Mouse (Mus musculus) lung, embryonic 14.5 days (tissue): ENCODE data around the gene Wbp1. TPM values are rescaled to one million over a fixed set of nuclear protein-coding genes. Genes with fewer than 3 reads are reported as not detected.

Experiments
- ATAC-seq: fragments of 200-750 bp; cut with Nextera tagmentation; 2 replicates; pipeline ENCODE4 v1.8.0; 2017; ENCODE audit warnings: mild to moderate bottlenecking, moderate TSS enrichment, moderate library complexity; ENCODE audit not compliant: insufficient read depth
- DNase-seq: peaks from one replicate; pipeline ENCODE4 v3.0.0-alpha.2; 2015
- H3K27ac ChIP-seq: fragments of 300-500 bp; sonication (generic); 2 replicates; pipeline ENCODE4 v1.5.1; 2014; ENCODE audit warnings: low read depth, mild to moderate bottlenecking, moderate library complexity
- H3K27me3 ChIP-seq: fragments of 300-500 bp; sonication (generic); 2 replicates; pipeline ENCODE4 v1.6.1; 2014; ENCODE audit warnings: low read length, control low read depth; ENCODE audit not compliant: insufficient read depth
- H3K36me3 ChIP-seq: fragments of 300-500 bp; sonication (generic); 2 replicates; pipeline ENCODE4 v1.6.1; 2014; ENCODE audit warnings: control low read depth; ENCODE audit not compliant: insufficient read depth
- H3K4me1 ChIP-seq: fragments of 300-500 bp; sonication (generic); 2 replicates; pipeline ENCODE4 v1.6.1; 2014; ENCODE audit warnings: antibody characterized with exemption, control low read depth; ENCODE audit not compliant: insufficient read depth
- H3K4me2 ChIP-seq: fragments of 300-500 bp; sonication (generic); 2 replicates; pipeline ENCODE4 v1.6.1; 2014; ENCODE audit warnings: mild to moderate bottlenecking
- H3K4me3 ChIP-seq: fragments of 300-500 bp; sonication (generic); 2 replicates; pipeline ENCODE4 v1.5.1; 2014; ENCODE audit warnings: low read depth, low read length
- H3K9ac ChIP-seq: fragments of 300-500 bp; sonication (generic); 2 replicates; pipeline ENCODE4 v1.6.1; 2014
- H3K9me3 ChIP-seq: fragments of 300-500 bp; sonication (generic); 2 replicates; pipeline ENCODE4 v1.6.1; 2016; ENCODE audit warnings: low read depth, low read length, control low read depth
- CTCF ChIP-seq: IDR thresholded peaks from 2 replicates; pipeline ENCODE4 v1.5.1; 2016; ENCODE audit warnings: antibody characterized with exemption, low read depth
- WGBS: fragments of 180-500 bp; shearing (Covaris S2); extraction: QIAGEN DNeasy Blood & Tissue Kit; methylation state at CpG from one replicate; pipeline ENCODE4 v1.1.7; 2014; 5-methylcytosine and 5-hydroxymethylcytosine counted together
- polyA plus RNA-seq: library from polyadenylated mRNA; unstranded; fragments of >200 nt; fragmentation: Nextera tagmentation; extraction: Ambion mirVana; gene quantifications from 2 replicates; pipeline ENCODE4 v1.2.1, GENCODE M21; 2014

Wbp1 gene
- polyA plus RNA-seq, 1 experiment from 2014 or later, result 91.5 TPM

- Histone ChIP-seq H3K9ac (peak overlapping the region; percentile 85), H3K4me2 (peak overlapping the region; percentile 91), H3K36me3 (peaks cover 32% of the 10 kb centered on the region), H3K27me3 (no peaks in the 10 kb centered on the region), H3K4me1 (peaks cover 10% of the 10 kb centered on the region), H3K27ac (peak overlapping the region; percentile 84; the same call in 1 of the 2 replicates), H3K9me3 (no peaks in the 10 kb centered on the region), H3K4me3 (peak overlapping the region; percentile 89)
- ATAC-seq, result no peak
- no peak for DNase-seq
- TF ChIP-seq CTCF, result no peak
- 65% methylated on average over 11 of the region's 11 CpGs for WGBS
Measured at GRCm38 (mm10) chr6:83116373-83117164, 4.8 kb downstream of the Wbp1 start.

- peak; percentile 62 for ATAC-seq
- peak overlapping the region; percentile 91 for H3K4me2 ChIP-seq
- H3K4me1 ChIP-seq, result peaks cover 10% of the 10 kb centered on the region
- H3K9ac ChIP-seq, result peak overlapping the region; percentile 85
- no peaks in the 10 kb centered on the region for H3K27me3 ChIP-seq
- no peak for DNase-seq
- H3K9me3 ChIP-seq, result no peaks in the 10 kb centered on the region
- peak overlapping the region; percentile 89 for H3K4me3 ChIP-seq
- TF ChIP-seq CTCF, result no peak
- WGBS, result under 1% methylated on average over 48 of the region's 48 CpGs
- peaks cover 38% of the 10 kb centered on the region for H3K36me3 ChIP-seq
- H3K27ac ChIP-seq, result peak overlapping the region; percentile 84
Measured at GRCm38 (mm10) chr6:83115682-83116372, 5.5 kb downstream of the Wbp1 start.

GRCm38 (mm10) chr6:83115011-83115671 is 6.2 kb downstream of the Wbp1 start, which contains the start of gene Mogs:
Gene Mogs (plus strand): TSS chr6:83115496.
- H3K4me2 ChIP-seq, result peak within 1 kb of the TSS; percentile 91
- 0 out of 2 replicates have a peak, but pooled peaks have one; percentile 27 for TF ChIP-seq CTCF
- ATAC-seq (peak; percentile 89), DNase-seq (peak; percentile 96)
- WGBS, result 1% methylated on average over 56 of the region's 58 CpGs
- no peaks in the 10 kb centered on the region for H3K9me3 ChIP-seq
- no peaks in the 10 kb centered on the region for H3K27me3 ChIP-seq
- H3K9ac ChIP-seq, result peak within 1 kb of the TSS; percentile 85
- H3K27ac ChIP-seq, result peak within 1 kb of the TSS; percentile 84
- peak within 1 kb of the TSS; percentile 89 for H3K4me3 ChIP-seq
- H3K36me3 ChIP-seq, result peaks cover 39% of the 10 kb centered on the region
- H3K4me1 ChIP-seq, result peaks cover 9% of the 10 kb centered on the region

GRCm38 (mm10) chr6:83111510-83112136 is 9.7 kb downstream of the Wbp1 start:
- no peak for ATAC-seq
- WGBS, result 86% methylated on average over 4 of the region's 4 CpGs
- H3K27ac ChIP-seq, result no peak overlapping the region

GRCm38 (mm10) chr6:83108762-83109668 is 12.3 kb downstream of the Wbp1 start, which contains the start of gene Mrpl53:
Gene Mrpl53 (plus strand): TSS chr6:83109040.
- under 1% methylated on average over 76 of the region's 76 CpGs for WGBS
- Histone ChIP-seq H3K36me3 (peaks cover 16% of the 10 kb centered on the region; the same call in 1 of the 2 replicates), H3K4me3 (peak within 1 kb of the TSS; percentile 73), H3K4me2 (peak within 1 kb of the TSS; percentile 85), H3K4me1 (0 out of 2 replicates have a peak, but pooled peaks cover 6% of the 10 kb centered on the region), H3K27me3 (no peaks in the 10 kb centered on the region), H3K9ac (peak within 1 kb of the TSS; percentile 88), H3K27ac (peak within 1 kb of the TSS; percentile 85), H3K9me3 (no peaks in the 10 kb centered on the region)
- ATAC-seq (peak; percentile 89), DNase-seq (peak; percentile 90)
- no peak for TF ChIP-seq CTCF

More at GRCm38 (mm10) chr6:83111510-83112136, 9.7 kb downstream of the Wbp1 start:
- H3K27me3 ChIP-seq, result no peaks in the 10 kb centered on the region
- DNase-seq, result no peak
- no peaks in the 10 kb centered on the region for H3K9me3 ChIP-seq
- peaks cover 12% of the 10 kb centered on the region; the same call in 1 of the 2 replicates for H3K4me1 ChIP-seq
- TF ChIP-seq CTCF, result no peak
- no peak overlapping the region for H3K9ac ChIP-seq
- H3K4me2 ChIP-seq, result no peak overlapping the region
- no peak overlapping the region for H3K4me3 ChIP-seq
- peaks cover 14% of the 10 kb centered on the region; the same call in 1 of the 2 replicates for H3K36me3 ChIP-seq
